Mouse (Mus musculus): ENCODE data around the gene Tatdn2. TPM values are rescaled to one million over a fixed set of nuclear protein-coding genes. Genes with fewer than 3 reads are reported as not detected.
A peak's percentile ranks its signal among the peaks of the same experiment; 100 is the strongest.

Tatdn2 gene
- polyA plus RNA-seq, 1 experiment = 35.5 TPM

DNA sequence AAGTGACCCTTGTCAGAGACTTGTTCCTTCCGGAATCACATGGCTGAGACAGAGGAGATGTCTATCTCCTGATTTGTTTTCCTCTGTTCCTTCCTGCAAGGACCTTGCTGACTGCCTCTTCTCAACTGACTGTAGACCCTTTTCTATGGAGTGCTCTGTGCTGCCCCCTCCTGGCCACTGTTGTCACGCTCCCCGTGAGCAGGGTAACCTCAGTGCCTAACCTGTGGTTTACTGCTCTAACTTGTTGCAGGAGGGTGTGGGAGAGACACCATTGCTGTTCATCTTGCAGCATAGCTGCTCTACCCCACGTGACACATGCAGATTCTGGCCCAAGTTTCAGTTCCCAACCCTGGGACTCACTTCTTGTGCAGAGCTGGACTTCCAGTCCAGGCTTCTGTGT is 15.6 kb upstream of the Tatdn2 start:
- Histone ChIP-seq H3K27me3 (replicated peaks; ENCODE audit: control insufficient read depth, insufficient read depth, low read length) (no peaks in the 10 kb centered on the region), H3K4me1 (ENCODE audit: control insufficient read depth, insufficient read depth, low read length) (peaks cover 6% of the 10 kb centered on the region; the same call in 1 of the 2 replicates), H3K4me3 (ENCODE audit: insufficient read depth, low read depth, low read length) (no peak overlapping the region), H3K36me3 (ENCODE audit: control insufficient read depth, insufficient read depth, low read length) (no peaks in the 10 kb centered on the region), H3K27ac (ENCODE audit: insufficient read depth, low read depth, low read length) (no peak overlapping the region)
- TF ChIP-seq CTCF (conservative IDR thresholded peaks at IDR 0.05; ENCODE audit: insufficient read depth, insufficient read length, low read depth, low read length) = peak; percentile 95
- TF ChIP-seq POLR2A (IDR thresholded peaks at IDR 0.05; ENCODE audit: low read depth, low read length) = no peak
- peak; percentile 93 for DNase-seq
- WGBS = 20% methylated on average over 4 of the region's 4 CpGs

- H3K4me3 ChIP-seq (ENCODE audit: insufficient read depth, low read depth, low read length) = no peak overlapping the region
- H3K27ac ChIP-seq (ENCODE audit: insufficient read depth, low read depth, low read length) = no peak overlapping the region
- H3K4me1 ChIP-seq (ENCODE audit: control insufficient read depth, insufficient read depth, low read length) = 0 out of 2 replicates have a peak, but pooled peaks cover 2% of the 10 kb centered on the region
- 89% methylated on average over 10 of the region's 10 CpGs for WGBS
- H3K27me3 ChIP-seq (replicated peaks; ENCODE audit: control insufficient read depth, insufficient read depth, low read length) = no peaks in the 10 kb centered on the region
- TF ChIP-seq POLR2A (IDR thresholded peaks at IDR 0.05; ENCODE audit: low read depth, low read length) (no peak), CTCF (conservative IDR thresholded peaks at IDR 0.05; ENCODE audit: insufficient read depth, insufficient read length, low read depth, low read length) (no peak)
- no peaks in the 10 kb centered on the region for H3K36me3 ChIP-seq (ENCODE audit: control insufficient read depth, insufficient read depth, low read length)
- no peak for DNase-seq
Observed at GRCm38 (mm10) chr6:113683081-113683825, 13.6 kb upstream of the Tatdn2 start.

GRCm38 (mm10) chr6:113686551-113687125 is 10.2 kb upstream of the Tatdn2 start:
- TF ChIP-seq POLR2A (IDR thresholded peaks at IDR 0.05; ENCODE audit: low read depth, low read length) (no peak), CTCF (conservative IDR thresholded peaks at IDR 0.05; ENCODE audit: insufficient read depth, insufficient read length, low read depth, low read length) (no peak)
- Histone ChIP-seq H3K27me3 (replicated peaks; ENCODE audit: control insufficient read depth, insufficient read depth, low read length) (no peaks in the 10 kb centered on the region), H3K4me3 (ENCODE audit: insufficient read depth, low read depth, low read length) (no peak overlapping the region), H3K36me3 (ENCODE audit: control insufficient read depth, insufficient read depth, low read length) (no peaks in the 10 kb centered on the region), H3K27ac (ENCODE audit: insufficient read depth, low read depth, low read length) (no peak overlapping the region), H3K4me1 (ENCODE audit: control insufficient read depth, insufficient read depth, low read length) (peaks cover 16% of the 10 kb centered on the region)
- DNase-seq = no peak
- 70% methylated on average over 8 of the region's 8 CpGs for WGBS

GRCm38 (mm10) chr6:113690008-113690399 is 6.8 kb upstream of the Tatdn2 start:
- Histone ChIP-seq H3K4me3 (ENCODE audit: insufficient read depth, low read depth, low read length) (no peak overlapping the region), H3K4me1 (ENCODE audit: control insufficient read depth, insufficient read depth, low read length) (peaks cover 16% of the 10 kb centered on the region), H3K36me3 (ENCODE audit: control insufficient read depth, insufficient read depth, low read length) (no peaks in the 10 kb centered on the region), H3K27me3 (replicated peaks; ENCODE audit: control insufficient read depth, insufficient read depth, low read length) (no peaks in the 10 kb centered on the region), H3K27ac (ENCODE audit: insufficient read depth, low read depth, low read length) (peak overlapping the region; percentile 98)
- WGBS = 15% methylated on average over 7 of the region's 7 CpGs
- peak; percentile 92 for DNase-seq
- TF ChIP-seq CTCF (conservative IDR thresholded peaks at IDR 0.05; ENCODE audit: insufficient read depth, insufficient read length, low read depth, low read length) (no peak), POLR2A (IDR thresholded peaks at IDR 0.05; ENCODE audit: low read depth, low read length) (no peak)

GRCm38 (mm10) chr6:113690400-113691083 is 6.3 kb upstream of the Tatdn2 start:
- TF ChIP-seq CTCF (conservative IDR thresholded peaks at IDR 0.05; ENCODE audit: insufficient read depth, insufficient read length, low read depth, low read length) (no peak), POLR2A (IDR thresholded peaks at IDR 0.05; ENCODE audit: low read depth, low read length) (no peak)
- Histone ChIP-seq H3K36me3 (ENCODE audit: control insufficient read depth, insufficient read depth, low read length) (no peaks in the 10 kb centered on the region), H3K27me3 (replicated peaks; ENCODE audit: control insufficient read depth, insufficient read depth, low read length) (no peaks in the 10 kb centered on the region), H3K27ac (ENCODE audit: insufficient read depth, low read depth, low read length) (peak overlapping the region; percentile 98), H3K4me3 (ENCODE audit: insufficient read depth, low read depth, low read length) (peak overlapping the region; percentile 41), H3K4me1 (ENCODE audit: control insufficient read depth, insufficient read depth, low read length) (peaks cover 16% of the 10 kb centered on the region)
- DNase-seq = peak; percentile 95
- WGBS = 4% methylated on average over 14 of the region's 14 CpGs

DNA sequence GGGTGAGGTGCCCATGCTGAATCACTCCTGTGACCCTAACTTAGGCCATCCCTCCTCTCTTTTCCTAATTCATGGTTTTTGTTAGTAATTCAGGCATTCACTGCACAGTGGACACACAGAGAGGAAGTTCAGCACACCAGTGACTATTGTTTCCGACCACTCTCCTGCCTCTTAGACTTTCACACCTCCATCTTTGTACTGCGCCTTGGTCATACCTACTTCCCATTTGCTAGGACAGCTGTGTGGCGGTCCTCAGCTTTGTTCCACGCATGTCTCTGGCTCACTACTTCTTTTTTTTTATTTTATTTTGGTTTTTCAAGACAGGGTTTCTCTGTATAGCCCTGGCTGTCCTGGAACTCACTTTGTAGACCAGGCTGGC is 5.8 kb upstream of the Tatdn2 start:
- no peak for DNase-seq
- peaks cover 20% of the 10 kb centered on the region for H3K4me1 ChIP-seq (ENCODE audit: control insufficient read depth, insufficient read depth, low read length)
- H3K36me3 ChIP-seq (ENCODE audit: control insufficient read depth, insufficient read depth, low read length) = no peaks in the 10 kb centered on the region
- H3K27ac ChIP-seq (ENCODE audit: insufficient read depth, low read depth, low read length) = peak overlapping the region; percentile 98
- no peaks in the 10 kb centered on the region for H3K27me3 ChIP-seq (replicated peaks; ENCODE audit: control insufficient read depth, insufficient read depth, low read length)
- H3K4me3 ChIP-seq (ENCODE audit: insufficient read depth, low read depth, low read length) = peak overlapping the region; percentile 41
- 54% methylated on average over 4 of the region's 4 CpGs for WGBS
- no peak for TF ChIP-seq CTCF (conservative IDR thresholded peaks at IDR 0.05; ENCODE audit: insufficient read depth, insufficient read length, low read depth, low read length)
- TF ChIP-seq POLR2A (IDR thresholded peaks at IDR 0.05; ENCODE audit: low read depth, low read length) = no peak

DNA sequence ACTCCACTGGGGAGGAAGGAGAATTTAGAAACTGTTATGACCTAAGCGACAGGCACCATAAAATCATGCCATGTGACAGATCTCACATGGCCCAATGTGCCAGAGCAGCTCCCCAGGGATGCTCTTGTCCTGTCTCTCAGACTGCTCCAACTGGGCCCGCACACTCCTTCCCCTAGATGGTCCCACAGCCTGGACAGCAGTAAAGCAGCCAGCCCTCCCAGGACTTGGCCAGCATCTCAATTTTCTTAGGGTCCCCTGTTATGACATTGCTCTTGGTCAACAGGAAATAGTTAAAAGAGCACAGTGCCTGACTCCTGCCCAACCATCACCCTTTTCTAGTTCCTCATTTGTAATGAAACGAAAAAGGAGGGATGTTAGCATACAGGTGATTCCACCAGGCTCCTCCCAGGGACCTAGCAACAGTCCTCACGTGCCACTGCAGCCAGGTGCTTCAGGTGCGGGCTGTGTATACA is 4.2 kb upstream of the Tatdn2 start:
- Histone ChIP-seq H3K27ac (ENCODE audit: insufficient read depth, low read depth, low read length) (no peak overlapping the region; the same call in 1 of the 2 replicates), H3K4me3 (ENCODE audit: insufficient read depth, low read depth, low read length) (no peak overlapping the region), H3K4me1 (ENCODE audit: control insufficient read depth, insufficient read depth, low read length) (peaks cover 24% of the 10 kb centered on the region), H3K36me3 (ENCODE audit: control insufficient read depth, insufficient read depth, low read length) (no peaks in the 10 kb centered on the region), H3K27me3 (replicated peaks; ENCODE audit: control insufficient read depth, insufficient read depth, low read length) (no peaks in the 10 kb centered on the region)
- 68% methylated on average over 5 of the region's 5 CpGs for WGBS
- no peak for TF ChIP-seq CTCF (conservative IDR thresholded peaks at IDR 0.05; ENCODE audit: insufficient read depth, insufficient read length, low read depth, low read length)
- no peak for TF ChIP-seq POLR2A (IDR thresholded peaks at IDR 0.05; ENCODE audit: low read depth, low read length)
- DNase-seq = peak; percentile 50

All from kidney, adult 2 months (tissue).